Mouse (Mus musculus) erythroid progenitor cell, adult 5-6 weeks (primary cell): ENCODE measurements around the gene Dmac1. TPM values are rescaled to one million over a fixed set of nuclear protein-coding genes. Genes with fewer than 3 reads are reported as not detected.
"Not testable (repeated sequence)": the region's sequence is repeated elsewhere in the genome, so short reads cannot be mapped to it uniquely, and the experiment has no call there.

Source experiments
- ATAC-seq: replicated peaks from 2 replicates; pipeline ENCODE4 v1.8.0; 2016; ENCODE audit warnings: moderate number of reproducible peaks, mild to moderate bottlenecking, moderate TSS enrichment, inconsistent platforms; ENCODE audit not compliant: poor library complexity, low FRiP score, severe bottlenecking
- total RNA-seq, 2 experiments: library from RNA; stranded (forward) in 1 of 2; stranded (reverse) in 1 of 2; fragments of 150-400 nt in 1 of 2; fragments of 186-747, 209-891 nt in 1 of 2; gene quantifications; 2 replicates each; pipeline versions ENCODE4 v1.2.3 to v1.2.4; 2015 to 2017; ENCODE audit warnings: low replicate concordance in 2 of 2

Gene Dmac1
- total RNA-seq (2015; ENCODE audit: low replicate concordance) (31.9 and 32.1 TPM in 2 replicates), total RNA-seq (2017; ENCODE audit: low replicate concordance) (13.0 and 17.7 TPM in 2 replicates)

GRCm38 (mm10) chr4:75278197-75279175, at the start of gene Dmac1:
Gene Dmac1 (minus strand): TSS chr4:75278305.
- peak; percentile 93 for ATAC-seq

- no peak for ATAC-seq
Observed at GRCm38 (mm10) chr4:75315431-75315830, 37.3 kb upstream of the Dmac1 start.

DNA sequence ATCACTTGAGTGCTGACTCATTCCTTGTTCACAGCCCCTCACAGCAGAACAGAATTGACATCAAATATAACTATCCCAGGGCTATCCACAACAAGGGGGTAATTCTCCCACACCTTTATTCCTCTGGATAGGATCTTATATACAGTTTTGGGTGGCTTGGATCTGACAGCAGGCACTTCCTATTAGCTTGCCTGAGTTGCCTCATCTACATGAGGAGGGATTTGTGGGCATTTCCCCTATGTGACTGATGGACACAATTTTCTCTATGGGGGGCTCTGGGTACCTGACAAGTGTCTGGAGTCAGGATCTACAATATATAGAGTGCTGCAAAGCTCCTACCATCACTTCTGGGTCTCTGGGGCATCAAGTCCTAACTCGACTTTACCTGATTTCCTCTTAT, 36.9 kb upstream of the Dmac1 start:
- no peak for ATAC-seq

- no peak for ATAC-seq
Observed at GRCm38 (mm10) chr4:75311918-75312317, 33.8 kb upstream of the Dmac1 start.

GRCm38 (mm10) chr4:75311305-75311704, 33.2 kb upstream of the Dmac1 start:
- ATAC-seq = no peak

- no peak for ATAC-seq
Observed at GRCm38 (mm10) chr4:75300205-75300972, 22.3 kb upstream of the Dmac1 start.

GRCm38 (mm10) chr4:75292315-75292714, 14.2 kb upstream of the Dmac1 start:
- no peak for ATAC-seq

- no peak for ATAC-seq
Observed at GRCm38 (mm10) chr4:75291142-75291541, 13.0 kb upstream of the Dmac1 start.

DNA sequence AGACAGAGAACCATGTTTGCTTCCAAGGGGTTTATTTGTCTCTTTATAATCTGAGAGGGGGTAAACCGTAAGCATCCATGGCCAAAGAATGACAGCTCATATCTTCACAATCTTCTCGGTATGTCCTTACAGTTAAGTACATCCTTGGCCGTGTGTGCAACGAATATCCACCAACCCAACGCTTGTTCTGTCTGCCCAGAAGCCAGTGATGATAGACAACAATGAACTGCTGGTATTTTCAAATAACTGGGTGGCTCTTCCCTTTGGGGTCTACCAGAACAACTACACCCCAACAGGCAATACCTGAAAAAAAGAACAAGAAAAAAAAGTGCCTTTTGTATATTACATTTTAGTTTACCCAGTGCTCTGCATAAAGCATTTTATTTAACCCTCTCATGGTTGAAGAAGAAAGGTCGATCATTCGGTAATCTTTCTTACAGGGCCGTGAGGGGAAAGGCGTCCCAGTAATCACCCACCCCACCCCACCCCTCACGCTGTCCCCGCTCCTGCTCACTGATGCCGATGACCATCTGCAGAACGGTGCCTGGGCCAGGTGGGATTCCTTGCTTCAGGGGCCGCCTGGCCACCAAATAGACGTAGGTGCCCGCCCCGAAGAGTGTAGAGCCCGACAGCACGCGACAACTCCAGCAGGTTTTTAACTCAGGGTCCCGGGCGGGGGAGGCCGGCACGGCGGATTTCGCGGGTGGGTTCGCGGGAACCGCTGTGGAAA, 473 bp downstream of the Dmac1 start:
- peak; percentile 77 for ATAC-seq

DNA sequence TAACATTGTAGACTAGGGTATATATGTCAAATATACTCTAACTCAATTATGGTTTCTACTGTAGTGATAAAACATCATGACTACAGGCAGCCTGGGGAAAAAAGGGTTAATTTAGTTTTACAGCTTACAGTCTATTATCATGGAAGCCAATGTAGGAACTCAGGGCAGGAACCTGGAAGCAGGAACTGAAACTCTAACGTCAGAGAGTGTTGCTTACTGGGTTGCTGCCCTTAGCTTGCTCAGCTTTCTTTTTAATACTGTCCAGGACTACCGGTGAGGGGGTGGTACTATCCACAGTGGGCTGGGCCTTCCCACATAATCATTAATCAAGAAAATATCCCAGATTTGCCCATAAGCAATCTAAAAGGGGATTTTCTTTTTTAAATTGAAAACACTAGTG, 2.4 kb downstream of the Dmac1 start:
- no peak for ATAC-seq

GRCm38 (mm10) chr4:75267866-75268265, 10.2 kb downstream of the Dmac1 start:
- no peak for ATAC-seq

DNA sequence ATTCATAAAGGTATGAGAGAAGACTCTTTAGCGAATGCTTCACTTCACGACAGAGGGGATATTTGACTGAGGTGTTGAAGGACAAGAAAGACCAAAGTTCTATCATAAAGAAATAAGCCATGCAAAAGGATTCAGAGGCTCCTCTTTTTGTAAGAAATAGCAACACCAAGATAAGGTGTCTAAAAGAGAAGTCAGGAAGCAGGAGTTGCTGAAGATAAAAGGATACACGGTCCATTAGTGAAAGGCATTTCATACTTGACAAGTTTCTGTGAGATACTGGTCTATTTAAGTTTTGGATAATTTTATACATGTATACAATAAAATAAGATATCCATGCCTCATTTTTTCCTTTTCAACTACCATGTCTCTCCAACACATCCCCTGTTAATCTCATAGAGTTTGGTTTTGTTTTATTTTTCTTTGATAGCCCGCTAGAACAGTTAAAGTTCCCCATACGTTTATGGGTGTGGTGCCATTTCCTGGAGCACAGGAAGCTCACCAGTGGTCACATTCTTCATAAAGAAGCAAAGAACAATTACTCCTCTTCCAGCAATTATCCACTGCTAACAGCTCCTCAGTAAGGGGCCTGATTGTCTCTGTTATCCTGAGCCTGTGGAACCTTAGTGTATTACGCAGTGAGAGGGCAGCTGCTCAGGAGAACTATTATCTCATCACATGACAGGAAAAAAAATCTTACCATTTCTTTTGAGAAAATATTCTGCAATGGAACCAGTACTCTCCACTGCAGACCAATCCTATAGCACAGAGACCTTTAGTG, 11.1 kb downstream of the Dmac1 start:
- no peak for ATAC-seq

- no peak for ATAC-seq
Observed at GRCm38 (mm10) chr4:75264219-75264618, 13.9 kb downstream of the Dmac1 start.

- ATAC-seq = no peak
Observed at GRCm38 (mm10) chr4:75263556-75264129, 14.5 kb downstream of the Dmac1 start.

DNA sequence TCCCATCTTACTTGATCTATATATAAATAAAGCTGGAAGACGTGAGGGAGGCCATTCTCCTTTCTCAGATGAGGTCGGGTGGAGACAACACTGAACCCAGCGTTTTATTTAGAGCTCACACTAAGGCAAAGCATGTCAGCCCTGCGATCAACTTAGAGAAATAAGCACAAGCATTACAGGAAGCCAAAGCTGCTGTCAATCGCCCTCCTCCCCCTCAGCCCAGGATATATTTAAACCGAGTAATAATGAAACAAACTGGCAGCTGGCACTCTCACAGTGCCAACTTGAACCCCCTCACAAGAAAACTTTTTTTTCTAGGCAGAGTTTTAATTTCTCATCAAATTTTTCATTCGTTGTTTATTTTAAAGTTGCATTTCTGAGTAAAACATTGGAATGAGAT, 15.7 kb downstream of the Dmac1 start:
- ATAC-seq = no peak

GRCm38 (mm10) chr4:75260156-75260555, 17.9 kb downstream of the Dmac1 start:
- ATAC-seq = no peak

DNA sequence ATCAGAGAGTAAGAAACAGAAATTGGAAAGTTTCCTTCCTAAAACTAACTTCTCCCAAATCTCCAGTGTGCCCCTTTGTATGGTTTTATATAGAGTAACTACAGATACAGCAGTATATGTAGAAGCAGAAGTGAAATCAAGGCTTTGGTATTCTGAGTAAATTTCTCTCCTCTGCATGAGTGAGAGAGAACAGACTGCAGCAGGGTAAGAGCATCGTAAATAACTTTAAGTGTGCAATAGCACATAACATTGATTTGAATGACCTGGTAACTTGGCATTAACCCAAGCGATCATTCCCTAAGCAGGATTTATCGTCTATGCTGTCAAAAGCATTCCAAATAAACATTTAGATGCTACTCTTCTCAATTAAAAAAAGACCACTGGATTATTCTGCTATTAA, 18.7 kb downstream of the Dmac1 start:
- no peak for ATAC-seq

- not testable (repeated sequence) for ATAC-seq
Observed at GRCm38 (mm10) chr4:75234602-75235001, 43.5 kb downstream of the Dmac1 start.
